Mouse (Mus musculus): ENCODE data around the gene March4. TPM values are rescaled to one million over a fixed set of nuclear protein-coding genes. Genes with fewer than 3 reads are reported as not detected.

Gene March4
- polyA plus RNA-seq, 1 experiment: 0.01 TPM

GRCm38 (mm10) chr1:72510778-72511520 is 25.8 kb downstream of the March4 start:
- H3K4me3 ChIP-seq: no peak overlapping the region
- no peaks in the 10 kb centered on the region for H3K79me2 ChIP-seq (ENCODE audit: control insufficient read depth, insufficient read depth)
- H3K27me3 ChIP-seq (ENCODE audit: control insufficient read depth, insufficient read depth, insufficient read length): no peaks in the 10 kb centered on the region
- H3K4me2 ChIP-seq (ENCODE audit: low read depth): no peak overlapping the region
- H3ac ChIP-seq (ENCODE audit: control insufficient read depth, insufficient read length): no peak overlapping the region
- TF ChIP-seq MAX (IDR thresholded peaks at IDR 0.05; ENCODE audit: low read depth) (no peak), MYOG (IDR thresholded peaks at IDR 0.05; ENCODE audit: control insufficient read depth in 1 of 3, insufficient read depth in 1 of 3, insufficient read length in 2 of 3, low read depth in 2 of 3) (no peak), MYOD1 (IDR thresholded peaks at IDR 0.05; ENCODE audit: control insufficient read depth in 1 of 3, insufficient read length in 2 of 3, low read depth in 2 of 3) (no peak), TCF3 (IDR thresholded peaks at IDR 0.05; ENCODE audit: insufficient read length, low read depth) (no peak), POLR2AphosphoS2 (IDR thresholded peaks at IDR 0.05; ENCODE audit: insufficient read length, low read depth) (no peak), TCF12 (IDR thresholded peaks at IDR 0.05; ENCODE audit: insufficient read depth, poor library complexity, severe bottlenecking) (no peak), CEBPB (IDR thresholded peaks at IDR 0.05; ENCODE audit: insufficient read depth, poor library complexity, severe bottlenecking) (no peak), USF1 (IDR thresholded peaks at IDR 0.05; ENCODE audit: low read depth) (no peak), POLR2A (IDR thresholded peaks at IDR 0.05; ENCODE audit: insufficient read length, low read depth) (no peak)
- H3K36me3 ChIP-seq (ENCODE audit: control insufficient read depth, insufficient read depth): no peaks in the 10 kb centered on the region

- Histone ChIP-seq H3K27me3 (ENCODE audit: control insufficient read depth, insufficient read depth, insufficient read length) (no peaks in the 10 kb centered on the region), H3K36me3 (ENCODE audit: control insufficient read depth, insufficient read depth) (no peaks in the 10 kb centered on the region), H3ac (ENCODE audit: control insufficient read depth, insufficient read length) (no peak overlapping the region), H3K4me3 (no peak overlapping the region), H3K79me2 (ENCODE audit: control insufficient read depth, insufficient read depth) (no peaks in the 10 kb centered on the region), H3K4me2 (ENCODE audit: low read depth) (no peak overlapping the region)
- no peak for TF ChIP-seq MYOD1 (IDR thresholded peaks at IDR 0.05; ENCODE audit: control insufficient read depth in 1 of 3, insufficient read length in 2 of 3, low read depth in 2 of 3)
- no peak for TF ChIP-seq REST (IDR thresholded peaks at IDR 0.05; ENCODE audit: insufficient read depth, insufficient read length)
- no peak for TF ChIP-seq POLR2AphosphoS2 (IDR thresholded peaks at IDR 0.05; ENCODE audit: insufficient read length, low read depth)
- no peak for TF ChIP-seq CEBPB (IDR thresholded peaks at IDR 0.05; ENCODE audit: insufficient read depth, poor library complexity, severe bottlenecking)
- no peak for TF ChIP-seq TCF12 (IDR thresholded peaks at IDR 0.05; ENCODE audit: insufficient read depth, poor library complexity, severe bottlenecking)
- TF ChIP-seq TCF3 (IDR thresholded peaks at IDR 0.05; ENCODE audit: insufficient read length, low read depth): no peak
- TF ChIP-seq MAX (IDR thresholded peaks at IDR 0.05; ENCODE audit: low read depth): no peak
- TF ChIP-seq E2F4 (IDR thresholded peaks at IDR 0.05; ENCODE audit: insufficient read depth): no peak
- no peak for TF ChIP-seq POLR2A (IDR thresholded peaks at IDR 0.05; ENCODE audit: insufficient read length, low read depth)
- TF ChIP-seq USF1 (IDR thresholded peaks at IDR 0.05; ENCODE audit: low read depth): no peak
- no peak for TF ChIP-seq MYOG (IDR thresholded peaks at IDR 0.05; ENCODE audit: control insufficient read depth in 1 of 3, insufficient read depth in 1 of 3, insufficient read length in 2 of 3, low read depth in 2 of 3)
- no peak for TF ChIP-seq SRF (IDR thresholded peaks at IDR 0.05; ENCODE audit: control insufficient read depth, insufficient read length, low read depth)
Measured at GRCm38 (mm10) chr1:72509551-72509950, 27.2 kb downstream of the March4 start.

- no peak overlapping the region for H3K4me2 ChIP-seq (ENCODE audit: low read depth)
- H3K27me3 ChIP-seq (ENCODE audit: control insufficient read depth, insufficient read depth, insufficient read length): no peaks in the 10 kb centered on the region
- H3K36me3 ChIP-seq (ENCODE audit: control insufficient read depth, insufficient read depth): no peaks in the 10 kb centered on the region
- no peak overlapping the region for H3ac ChIP-seq (ENCODE audit: control insufficient read depth, insufficient read length)
- H3K79me2 ChIP-seq (ENCODE audit: control insufficient read depth, insufficient read depth): no peaks in the 10 kb centered on the region
- H3K4me3 ChIP-seq: no peak overlapping the region
- TF ChIP-seq TCF3 (IDR thresholded peaks at IDR 0.05; ENCODE audit: insufficient read length, low read depth) (no peak), POLR2A (IDR thresholded peaks at IDR 0.05; ENCODE audit: insufficient read length, low read depth) (no peak), CEBPB (IDR thresholded peaks at IDR 0.05; ENCODE audit: insufficient read depth, poor library complexity, severe bottlenecking) (no peak), POLR2AphosphoS2 (IDR thresholded peaks at IDR 0.05; ENCODE audit: insufficient read length, low read depth) (no peak), TCF12 (IDR thresholded peaks at IDR 0.05; ENCODE audit: insufficient read depth, poor library complexity, severe bottlenecking) (no peak), MAX (IDR thresholded peaks at IDR 0.05; ENCODE audit: low read depth) (no peak), MYOD1 (IDR thresholded peaks at IDR 0.05; ENCODE audit: control insufficient read depth in 1 of 3, insufficient read length in 2 of 3, low read depth in 2 of 3) (no peak), SRF (IDR thresholded peaks at IDR 0.05; ENCODE audit: control insufficient read depth, insufficient read length, low read depth) (no peak), MYOG (IDR thresholded peaks at IDR 0.05; ENCODE audit: control insufficient read depth in 1 of 3, insufficient read depth in 1 of 3, insufficient read length in 2 of 3, low read depth in 2 of 3) (no peak), REST (IDR thresholded peaks at IDR 0.05; ENCODE audit: insufficient read depth, insufficient read length) (no peak), USF1 (IDR thresholded peaks at IDR 0.05; ENCODE audit: low read depth) (no peak), E2F4 (IDR thresholded peaks at IDR 0.05; ENCODE audit: insufficient read depth) (no peak)
Measured at GRCm38 (mm10) chr1:72507670-72508069, 29.1 kb downstream of the March4 start.

- no peak overlapping the region for H3K4me3 ChIP-seq
- no peak for TF ChIP-seq POLR2A (IDR thresholded peaks at IDR 0.05; ENCODE audit: insufficient read length, low read depth)
- TF ChIP-seq TCF3 (IDR thresholded peaks at IDR 0.05; ENCODE audit: insufficient read length, low read depth): no peak
- no peak for TF ChIP-seq MYOD1 (IDR thresholded peaks at IDR 0.05; ENCODE audit: control insufficient read depth in 1 of 3, insufficient read length in 2 of 3, low read depth in 2 of 3)
- no peak for TF ChIP-seq TCF12 (IDR thresholded peaks at IDR 0.05; ENCODE audit: insufficient read depth, poor library complexity, severe bottlenecking)
- no peak for TF ChIP-seq CEBPB (IDR thresholded peaks at IDR 0.05; ENCODE audit: insufficient read depth, poor library complexity, severe bottlenecking)
- no peak for TF ChIP-seq REST (IDR thresholded peaks at IDR 0.05; ENCODE audit: insufficient read depth, insufficient read length)
- TF ChIP-seq E2F4 (IDR thresholded peaks at IDR 0.05; ENCODE audit: insufficient read depth): no peak
- no peak for TF ChIP-seq USF1 (IDR thresholded peaks at IDR 0.05; ENCODE audit: low read depth)
- TF ChIP-seq MAX (IDR thresholded peaks at IDR 0.05; ENCODE audit: low read depth): no peak
- TF ChIP-seq POLR2AphosphoS2 (IDR thresholded peaks at IDR 0.05; ENCODE audit: insufficient read length, low read depth): no peak
- no peak for TF ChIP-seq SRF (IDR thresholded peaks at IDR 0.05; ENCODE audit: control insufficient read depth, insufficient read length, low read depth)
- no peak for TF ChIP-seq MYOG (IDR thresholded peaks at IDR 0.05; ENCODE audit: control insufficient read depth in 1 of 3, insufficient read depth in 1 of 3, insufficient read length in 2 of 3, low read depth in 2 of 3)
- H3K27me3 ChIP-seq (ENCODE audit: control insufficient read depth, insufficient read depth, insufficient read length): no peaks in the 10 kb centered on the region
- no peak overlapping the region for H3ac ChIP-seq (ENCODE audit: control insufficient read depth, insufficient read length)
- no peak overlapping the region for H3K4me2 ChIP-seq (ENCODE audit: low read depth)
- H3K79me2 ChIP-seq (ENCODE audit: control insufficient read depth, insufficient read depth): no peaks in the 10 kb centered on the region
- H3K36me3 ChIP-seq (ENCODE audit: control insufficient read depth, insufficient read depth): no peaks in the 10 kb centered on the region
Measured at GRCm38 (mm10) chr1:72506202-72506601, 30.5 kb downstream of the March4 start.

Measured in myocyte (in vitro differentiated cells).